Mouse (Mus musculus) heart, postnatal 4 days (tissue): ENCODE results near the gene Itpr1. TPM values are rescaled to one million over a fixed set of nuclear protein-coding genes. Genes with fewer than 3 reads are reported as not detected.

Source experiments
- microRNA-seq, 2 experiments: library from miRNA; unstranded; fragments of <30 nt; microRNA quantifications; one replicate each; pipeline ENCODE4 v1.2.0; 2021 to 2022
- total RNA-seq, 2 experiments: library from RNA; stranded (reverse); gene quantifications; 2 replicates each; pipeline ENCODE4 v1.2.3; 2021

Gene Itpr1
- total RNA-seq, 2 experiments from 2014 or later = 71.8 to 73.6 TPM

Small RNA genes lying within 50 kb of the gene (microRNA-seq; reads per million reads assigned to microRNA genes)
- gene Mir7661 = 0 reads per million in 2 experiments

Other genes starting within 250 kb of the Itpr1 start
- gene Setmar, start 148.1 kb upstream of the Itpr1 start, total RNA-seq = 1 to 10 TPM; 4.2 to 4.6 TPM
- gene Sumf1, start 27.5 kb upstream of the Itpr1 start, total RNA-seq = 10 to 100 TPM; 18.0 to 21.5 TPM